Mouse (Mus musculus): Measurements from ENCODE around the gene Racgap1. TPM values are rescaled to one million over a fixed set of nuclear protein-coding genes. Genes with fewer than 3 reads are reported as not detected.
A peak's percentile ranks its signal among the peaks of the same experiment; 100 is the strongest.

Gene Racgap1
- polyA plus RNA-seq (2014; fragmentation: Nextera tagmentation; extraction: Ambion mirVana), result 45.9 and 65.6 TPM in 2 replicates

DNA sequence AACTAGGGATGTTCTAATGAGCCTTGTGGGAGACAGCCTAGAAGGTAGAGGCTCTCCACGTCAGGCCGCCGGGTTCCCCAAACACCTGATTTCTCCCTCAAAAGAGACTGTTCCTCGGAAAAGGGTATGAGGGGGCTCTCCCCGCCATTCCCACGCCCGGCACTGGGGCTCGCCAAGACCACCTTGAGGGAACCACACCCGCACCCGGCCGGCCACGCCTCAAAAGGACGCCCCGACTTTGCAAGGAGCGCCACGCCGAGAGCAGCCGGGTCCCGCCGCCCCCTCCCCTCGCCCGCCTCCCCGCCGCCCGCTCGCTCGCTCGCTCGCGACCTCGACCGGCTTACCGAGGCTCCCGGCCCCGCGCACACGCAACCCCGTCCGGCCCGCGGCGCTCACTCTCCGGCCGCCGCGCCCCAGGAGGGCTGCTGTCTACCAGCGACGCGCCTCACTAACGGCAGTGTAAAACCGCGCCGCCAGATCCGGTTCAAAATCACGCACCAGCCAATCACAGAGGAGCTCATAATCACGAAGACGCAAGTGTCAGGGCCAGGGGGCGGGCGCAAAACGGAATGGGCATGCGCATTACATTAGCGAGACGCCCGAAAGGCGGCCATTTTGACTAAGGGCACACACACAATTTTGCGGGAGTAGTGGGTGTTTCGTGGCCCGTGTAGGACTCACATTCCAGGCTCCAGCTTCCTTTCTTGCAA lies at the start of gene Racgap1:
Gene Racgap1 (minus strand): TSS at position 494 of the 710 bp plus-strand sequence.
- H3K9me3 ChIP-seq (ENCODE audit: control insufficient read depth, low read length), result no peaks in the 10 kb centered on the region
- no peaks in the 10 kb centered on the region for H3K36me3 ChIP-seq (ENCODE audit: control insufficient read depth, insufficient read depth, low read length)
- peak within 1 kb of the TSS; percentile 63 for H3K4me3 ChIP-seq (ENCODE audit: low read depth, low read length)
- H3K9ac ChIP-seq (replicated peaks; ENCODE audit: low read depth, low read length), result peak within 1 kb of the TSS; percentile 52
- no peak within 1 kb of the TSS for H3K27ac ChIP-seq (ENCODE audit: low read depth, low read length)
- peak within 1 kb of the TSS; percentile 75 for H3K4me2 ChIP-seq (ENCODE audit: low read depth, low read length)
- ATAC-seq (ENCODE audit: low read depth), result peak; percentile 89
- peaks cover 54% of the 10 kb centered on the region for H3K4me1 ChIP-seq (ENCODE audit: control insufficient read depth, insufficient read depth, low read length)
- WGBS, result under 1% methylated on average over 61 of the region's 68 CpGs
- H3K27me3 ChIP-seq (ENCODE audit: control insufficient read depth, insufficient read depth, low read length), result no peaks in the 10 kb centered on the region

DNA sequence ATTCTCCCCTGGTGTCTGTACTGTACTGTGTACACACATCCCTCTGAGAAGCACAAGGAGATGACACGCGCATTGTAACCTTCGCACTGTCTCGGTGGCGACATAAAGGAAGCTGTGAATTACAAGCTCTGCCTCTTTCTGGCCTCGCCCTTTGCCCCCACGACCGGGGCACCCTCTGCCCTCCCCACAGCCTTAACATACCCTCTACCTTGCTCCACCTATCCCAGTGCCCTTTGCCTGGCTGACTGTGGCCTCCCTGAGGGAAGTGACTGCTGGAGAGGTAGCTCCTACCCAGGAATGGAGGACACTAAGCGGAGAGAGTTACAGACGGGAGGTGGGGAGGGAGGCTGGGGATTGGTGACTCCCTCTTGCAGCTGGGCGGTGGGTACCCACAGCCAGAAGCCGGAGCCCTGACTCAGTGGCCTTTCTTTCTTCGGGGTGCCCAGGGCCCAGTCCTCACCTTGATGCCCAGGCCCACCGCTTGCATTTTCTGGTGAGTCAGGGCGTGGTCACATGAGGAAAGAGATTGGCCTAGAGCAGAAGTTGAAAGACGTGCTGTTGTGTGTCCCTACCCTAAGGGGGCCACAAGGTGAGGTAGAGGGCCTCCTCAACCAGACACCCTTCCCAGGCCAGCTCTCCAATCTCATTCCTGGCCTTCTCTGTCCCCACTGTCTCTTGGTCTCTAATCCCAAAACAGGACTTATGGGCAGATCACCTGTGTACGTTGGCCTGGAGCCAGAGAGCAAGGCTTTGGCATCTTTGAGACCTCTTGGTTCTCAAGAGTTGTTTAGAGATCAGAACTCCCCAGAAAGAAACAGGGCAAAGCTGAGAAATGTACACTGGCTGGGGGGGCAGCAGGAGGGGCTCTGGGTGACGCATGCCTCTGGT lies 49.0 kb upstream of the Racgap1 start:
- Histone ChIP-seq H3K27ac (ENCODE audit: low read depth, low read length) (no peak overlapping the region), H3K36me3 (ENCODE audit: control insufficient read depth, insufficient read depth, low read length) (peaks cover 42% of the 10 kb centered on the region)
- ATAC-seq (ENCODE audit: low read depth), result no peak

DNA sequence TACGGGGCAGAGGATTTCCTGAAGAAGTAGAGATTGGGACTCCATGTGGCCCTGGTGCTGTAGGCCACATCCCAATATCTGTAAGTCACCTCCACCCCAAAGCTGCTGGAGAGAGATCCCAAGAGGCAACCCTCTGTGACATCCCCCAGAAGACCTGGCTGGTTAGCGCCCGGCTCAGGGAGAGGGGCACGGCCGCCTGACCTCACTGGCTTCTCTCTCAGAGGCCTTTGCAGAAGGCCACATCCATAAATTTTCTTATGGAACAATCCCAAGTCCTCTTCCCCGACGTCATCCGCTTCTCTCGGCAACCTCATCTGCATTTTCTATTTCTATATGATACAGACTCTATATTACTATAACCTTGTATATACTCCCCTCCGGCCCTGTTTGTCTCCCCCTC lies 48.3 kb upstream of the Racgap1 start:
- Histone ChIP-seq H3K9ac (replicated peaks; ENCODE audit: low read depth, low read length) (no peak overlapping the region), H3K4me1 (ENCODE audit: control insufficient read depth, insufficient read depth, low read length) (peaks cover 20% of the 10 kb centered on the region), H3K36me3 (ENCODE audit: control insufficient read depth, insufficient read depth, low read length) (peaks cover 46% of the 10 kb centered on the region), H3K4me2 (ENCODE audit: low read depth, low read length) (no peak overlapping the region), H3K27me3 (ENCODE audit: control insufficient read depth, insufficient read depth, low read length) (no peaks in the 10 kb centered on the region), H3K4me3 (ENCODE audit: low read depth, low read length) (no peak overlapping the region), H3K27ac (ENCODE audit: low read depth, low read length) (no peak overlapping the region), H3K9me3 (ENCODE audit: control insufficient read depth, low read length) (no peaks in the 10 kb centered on the region)
- no peak for ATAC-seq (ENCODE audit: low read depth)
- WGBS, result 62% methylated on average over 10 of the region's 10 CpGs

More for the DNA sequence above, 49.0 kb upstream of the Racgap1 start:
- H3K4me1 ChIP-seq (ENCODE audit: control insufficient read depth, insufficient read depth, low read length), result peaks cover 24% of the 10 kb centered on the region
- no peaks in the 10 kb centered on the region for H3K9me3 ChIP-seq (ENCODE audit: control insufficient read depth, low read length)
- no peak overlapping the region for H3K4me3 ChIP-seq (ENCODE audit: low read depth, low read length)
- H3K4me2 ChIP-seq (ENCODE audit: low read depth, low read length), result no peak overlapping the region
- no peaks in the 10 kb centered on the region for H3K27me3 ChIP-seq (ENCODE audit: control insufficient read depth, insufficient read depth, low read length)
- H3K9ac ChIP-seq (replicated peaks; ENCODE audit: low read depth, low read length), result no peak overlapping the region
- WGBS, result 85% methylated on average over 18 of the region's 18 CpGs

DNA sequence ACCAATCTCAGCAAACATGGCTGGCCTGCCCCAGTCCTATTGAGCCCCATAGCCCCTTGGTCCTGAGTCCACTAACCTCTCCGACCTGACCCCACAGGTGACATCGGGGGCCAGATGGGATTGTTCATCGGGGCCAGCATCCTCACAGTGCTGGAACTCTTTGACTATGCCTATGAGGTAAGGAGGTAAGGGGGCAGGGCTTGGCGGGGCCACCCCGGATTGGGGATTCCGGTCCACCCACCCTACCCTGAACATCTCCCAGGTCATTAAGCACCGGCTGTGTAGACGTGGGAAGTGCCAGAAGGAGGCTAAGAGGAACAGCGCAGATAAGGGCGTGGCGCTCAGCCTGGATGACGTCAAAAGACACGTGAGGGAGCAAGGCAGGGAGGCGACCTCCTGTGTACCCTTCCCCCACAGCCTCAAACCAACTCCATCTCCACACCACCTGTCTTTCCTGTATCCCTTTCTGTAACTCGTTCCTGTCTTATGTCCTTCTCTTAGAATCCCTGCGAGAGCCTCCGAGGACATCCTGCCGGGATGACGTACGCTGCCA lies 47.2 kb upstream of the Racgap1 start:
- Histone ChIP-seq H3K4me3 (ENCODE audit: low read depth, low read length) (no peak overlapping the region), H3K9me3 (ENCODE audit: control insufficient read depth, low read length) (no peaks in the 10 kb centered on the region), H3K9ac (replicated peaks; ENCODE audit: low read depth, low read length) (no peak overlapping the region)

DNA sequence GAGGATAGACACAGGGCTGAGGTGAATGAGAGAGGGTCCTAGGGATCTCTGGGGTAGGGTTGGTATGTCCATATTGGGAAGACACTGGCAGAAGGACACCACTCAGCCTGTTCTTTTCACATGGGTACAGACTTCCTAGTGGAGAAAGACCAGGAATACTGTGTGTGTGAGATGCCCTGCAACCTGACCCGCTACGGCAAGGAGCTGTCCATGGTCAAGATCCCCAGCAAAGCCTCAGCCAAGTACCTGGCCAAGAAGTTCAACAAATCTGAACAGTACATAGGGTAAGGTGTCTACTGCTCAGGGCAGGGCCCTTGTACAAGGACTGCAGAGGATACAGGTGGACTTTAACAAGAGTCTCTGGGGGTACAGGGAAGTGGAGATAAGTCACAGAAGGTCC lies 45.9 kb upstream of the Racgap1 start:
- 26% methylated on average over 2 of the region's 2 CpGs for WGBS
- no peak overlapping the region for H3K9ac ChIP-seq (replicated peaks; ENCODE audit: low read depth, low read length)

More for the DNA sequence above, 47.2 kb upstream of the Racgap1 start:
- Histone ChIP-seq H3K27me3 (ENCODE audit: control insufficient read depth, insufficient read depth, low read length) (no peaks in the 10 kb centered on the region), H3K27ac (ENCODE audit: low read depth, low read length) (no peak overlapping the region), H3K4me2 (ENCODE audit: low read depth, low read length) (no peak overlapping the region), H3K36me3 (ENCODE audit: control insufficient read depth, insufficient read depth, low read length) (peaks cover 41% of the 10 kb centered on the region), H3K4me1 (ENCODE audit: control insufficient read depth, insufficient read depth, low read length) (peaks cover 9% of the 10 kb centered on the region)
- 34% methylated on average over 20 of the region's 20 CpGs for WGBS
- no peak for ATAC-seq (ENCODE audit: low read depth)

DNA sequence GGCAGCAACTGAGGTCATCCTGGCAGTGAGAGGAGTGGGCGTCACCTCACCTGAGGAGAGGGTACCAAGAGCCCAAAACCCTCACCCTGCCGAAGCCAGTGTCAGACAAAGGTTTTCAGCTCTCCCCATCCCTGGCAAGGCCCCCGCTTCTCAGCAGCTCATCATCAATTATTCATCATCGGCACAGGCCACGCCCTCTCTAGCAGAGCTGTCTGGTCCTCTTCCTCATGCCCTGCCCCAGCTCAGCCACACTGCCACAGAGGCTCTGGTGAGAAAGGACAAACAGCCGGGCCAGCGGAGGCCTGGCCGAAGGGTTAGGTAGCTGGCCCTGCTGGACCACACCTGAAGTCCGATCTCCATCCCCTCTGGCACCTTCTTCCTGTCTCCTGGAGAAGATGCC lies 40.5 kb upstream of the Racgap1 start:
- ATAC-seq (ENCODE audit: low read depth), result 0 out of 2 replicates have a peak, but pooled peaks have one; percentile 44
- Histone ChIP-seq H3K9ac (replicated peaks; ENCODE audit: low read depth, low read length) (no peak overlapping the region), H3K27ac (ENCODE audit: low read depth, low read length) (peak overlapping the region; percentile 12), H3K4me3 (ENCODE audit: low read depth, low read length) (no peak overlapping the region), H3K4me1 (ENCODE audit: control insufficient read depth, insufficient read depth, low read length) (peaks cover 5% of the 10 kb centered on the region; the same call in 1 of the 2 replicates), H3K27me3 (ENCODE audit: control insufficient read depth, insufficient read depth, low read length) (no peaks in the 10 kb centered on the region), H3K9me3 (ENCODE audit: control insufficient read depth, low read length) (no peaks in the 10 kb centered on the region), H3K4me2 (ENCODE audit: low read depth, low read length) (no peak overlapping the region), H3K36me3 (ENCODE audit: control insufficient read depth, insufficient read depth, low read length) (peaks cover 30% of the 10 kb centered on the region)
- WGBS, result 47% methylated on average over 9 of the region's 9 CpGs

More for the DNA sequence above, 45.9 kb upstream of the Racgap1 start:
- Histone ChIP-seq H3K9me3 (ENCODE audit: control insufficient read depth, low read length) (no peaks in the 10 kb centered on the region), H3K27ac (ENCODE audit: low read depth, low read length) (no peak overlapping the region), H3K36me3 (ENCODE audit: control insufficient read depth, insufficient read depth, low read length) (peaks cover 41% of the 10 kb centered on the region), H3K4me1 (ENCODE audit: control insufficient read depth, insufficient read depth, low read length) (no peaks in the 10 kb centered on the region), H3K27me3 (ENCODE audit: control insufficient read depth, insufficient read depth, low read length) (no peaks in the 10 kb centered on the region), H3K4me3 (ENCODE audit: low read depth, low read length) (no peak overlapping the region), H3K4me2 (ENCODE audit: low read depth, low read length) (no peak overlapping the region)
- ATAC-seq (ENCODE audit: low read depth), result no peak

DNA sequence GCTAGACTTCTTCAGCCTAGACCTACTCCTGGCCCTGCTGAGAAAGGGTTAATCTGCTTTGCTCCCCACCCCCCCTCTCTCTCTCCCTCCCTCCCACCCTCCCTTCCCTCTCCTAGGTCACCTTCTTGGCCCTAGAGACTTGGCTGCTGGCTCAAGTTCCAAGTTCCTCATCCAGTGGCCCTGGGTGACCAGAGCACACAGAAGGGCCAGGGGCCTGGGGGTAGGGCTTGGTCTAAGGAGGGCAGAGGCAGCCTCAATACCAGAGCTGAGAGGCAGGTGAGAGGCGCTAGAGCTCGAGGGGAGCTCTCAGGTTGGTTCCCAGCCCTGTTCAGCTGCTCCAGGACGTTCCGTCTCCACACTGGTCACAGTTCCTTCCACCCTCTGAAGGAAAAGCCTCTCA lies 39.5 kb upstream of the Racgap1 start:
- Histone ChIP-seq H3K27ac (ENCODE audit: low read depth, low read length) (no peak overlapping the region), H3K4me1 (ENCODE audit: control insufficient read depth, insufficient read depth, low read length) (peaks cover 5% of the 10 kb centered on the region; the same call in 1 of the 2 replicates), H3K27me3 (ENCODE audit: control insufficient read depth, insufficient read depth, low read length) (no peaks in the 10 kb centered on the region), H3K9ac (replicated peaks; ENCODE audit: low read depth, low read length) (no peak overlapping the region), H3K36me3 (ENCODE audit: control insufficient read depth, insufficient read depth, low read length) (peaks cover 21% of the 10 kb centered on the region), H3K4me3 (ENCODE audit: low read depth, low read length) (no peak overlapping the region), H3K4me2 (ENCODE audit: low read depth, low read length) (no peak overlapping the region), H3K9me3 (ENCODE audit: control insufficient read depth, low read length) (no peaks in the 10 kb centered on the region)
- WGBS, result 38% methylated on average over 4 of the region's 4 CpGs
- ATAC-seq (ENCODE audit: low read depth), result no peak

DNA sequence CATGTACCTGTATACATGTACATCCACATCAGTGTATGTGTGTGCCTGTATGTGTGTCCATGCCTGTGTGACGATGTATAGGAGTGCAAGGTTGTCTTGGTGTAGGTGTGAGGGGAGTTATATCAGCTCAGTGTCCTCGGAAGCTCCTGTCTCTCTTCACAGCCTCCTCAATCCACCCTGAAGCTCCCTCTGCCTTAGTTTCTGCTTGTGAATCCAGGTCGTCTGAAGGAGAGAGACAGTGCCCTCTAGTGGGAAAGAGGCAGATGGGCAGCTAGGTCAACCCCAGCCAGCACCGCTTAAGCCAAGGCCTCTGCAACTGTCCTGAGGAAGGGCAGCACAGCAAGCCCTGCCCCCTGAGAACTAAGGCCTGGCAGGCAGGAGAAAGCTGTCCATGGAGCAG lies 37.3 kb upstream of the Racgap1 start:
- peaks cover 17% of the 10 kb centered on the region; the same call in 1 of the 2 replicates for H3K36me3 ChIP-seq (ENCODE audit: control insufficient read depth, insufficient read depth, low read length)

More for the DNA sequence above, 37.3 kb upstream of the Racgap1 start:
- no peaks in the 10 kb centered on the region for H3K27me3 ChIP-seq (ENCODE audit: control insufficient read depth, insufficient read depth, low read length)
- H3K9me3 ChIP-seq (ENCODE audit: control insufficient read depth, low read length), result no peaks in the 10 kb centered on the region
- 5% methylated on average over 4 of the region's 4 CpGs for WGBS
- peaks cover 5% of the 10 kb centered on the region; the same call in 1 of the 2 replicates for H3K4me1 ChIP-seq (ENCODE audit: control insufficient read depth, insufficient read depth, low read length)
- H3K4me2 ChIP-seq (ENCODE audit: low read depth, low read length), result no peak overlapping the region
- H3K27ac ChIP-seq (ENCODE audit: low read depth, low read length), result no peak overlapping the region
- 0 out of 2 replicates have a peak, but pooled peaks have one; percentile 41 for ATAC-seq (ENCODE audit: low read depth)
- no peak overlapping the region for H3K4me3 ChIP-seq (ENCODE audit: low read depth, low read length)
- H3K9ac ChIP-seq (replicated peaks; ENCODE audit: low read depth, low read length), result no peak overlapping the region

Measured in neural tube, embryonic 14.5 days (tissue).